Mouse (Mus musculus): ENCODE results near the gene Usp30. TPM values are rescaled to one million over a fixed set of nuclear protein-coding genes. Genes with fewer than 3 reads are reported as not detected.

Gene Usp30
- polyA plus RNA-seq, 1 experiment from 2014 or later: 12.9 TPM

- H3K4me3 ChIP-seq: no peak overlapping the region
- H3K9me3 ChIP-seq: 0 out of 2 replicates have a peak, but pooled peaks cover 2% of the 10 kb centered on the region
- H3K4me1 ChIP-seq: peaks cover 14% of the 10 kb centered on the region
- no peak overlapping the region for H3K27ac ChIP-seq (replicated peaks)
- H3K27me3 ChIP-seq (replicated peaks; ENCODE audit: low read depth, poor library complexity, severe bottlenecking): no peaks in the 10 kb centered on the region
- no peak for DNase-seq (ENCODE audit: low spot score)
- 91% methylated on average over 4 of the region's 4 CpGs for WGBS
- no peaks in the 10 kb centered on the region for H3K36me3 ChIP-seq (replicated peaks)
Measured at GRCm38 (mm10) chr5:114070858-114071257, 5.6 kb downstream of the Usp30 start.

GRCm38 (mm10) chr5:114072262-114072661 lies 7.0 kb downstream of the Usp30 start:
- H3K36me3 ChIP-seq (replicated peaks): no peaks in the 10 kb centered on the region
- peak; percentile 51 for DNase-seq (ENCODE audit: low spot score)
- H3K9me3 ChIP-seq: 0 out of 2 replicates have a peak, but pooled peaks cover 2% of the 10 kb centered on the region
- H3K27ac ChIP-seq (replicated peaks): peak overlapping the region; percentile 35; the same call in 1 of the 2 replicates
- H3K27me3 ChIP-seq (replicated peaks; ENCODE audit: low read depth, poor library complexity, severe bottlenecking): no peaks in the 10 kb centered on the region
- WGBS: 57% methylated on average over 2 of the region's 2 CpGs
- peaks cover 11% of the 10 kb centered on the region for H3K4me1 ChIP-seq
- no peak overlapping the region for H3K4me3 ChIP-seq

- no peaks in the 10 kb centered on the region for H3K9me3 ChIP-seq
- no peaks in the 10 kb centered on the region for H3K36me3 ChIP-seq (replicated peaks)
- 66% methylated on average over 8 of the region's 8 CpGs for WGBS
- H3K27ac ChIP-seq (replicated peaks): no peak overlapping the region
- H3K27me3 ChIP-seq (replicated peaks; ENCODE audit: low read depth, poor library complexity, severe bottlenecking): no peaks in the 10 kb centered on the region
- H3K4me1 ChIP-seq: peaks cover 8% of the 10 kb centered on the region
- no peak overlapping the region for H3K4me3 ChIP-seq
- no peak for DNase-seq (ENCODE audit: low spot score)
Measured at GRCm38 (mm10) chr5:114077009-114077408, 11.7 kb downstream of the Usp30 start.

- Histone ChIP-seq H3K4me1 (no peaks in the 10 kb centered on the region; the same call in 1 of the 2 replicates), H3K4me3 (no peak overlapping the region), H3K9me3 (no peaks in the 10 kb centered on the region), H3K36me3 (replicated peaks) (no peaks in the 10 kb centered on the region), H3K27ac (replicated peaks) (no peak overlapping the region), H3K27me3 (replicated peaks; ENCODE audit: low read depth, poor library complexity, severe bottlenecking) (peaks cover 3% of the 10 kb centered on the region)
- 80% methylated on average over 14 of the region's 14 CpGs for WGBS
- DNase-seq (ENCODE audit: low spot score): no peak
Measured at GRCm38 (mm10) chr5:114085501-114085900, 20.2 kb downstream of the Usp30 start.

GRCm38 (mm10) chr5:114087875-114088480 lies 22.7 kb downstream of the Usp30 start:
- H3K9me3 ChIP-seq: no peaks in the 10 kb centered on the region
- H3K36me3 ChIP-seq (replicated peaks): no peaks in the 10 kb centered on the region
- H3K27me3 ChIP-seq (replicated peaks; ENCODE audit: low read depth, poor library complexity, severe bottlenecking): peaks cover 21% of the 10 kb centered on the region
- H3K27ac ChIP-seq (replicated peaks): no peak overlapping the region
- no peak for DNase-seq (ENCODE audit: low spot score)
- H3K4me1 ChIP-seq: peaks cover 13% of the 10 kb centered on the region
- 76% methylated on average over 12 of the region's 12 CpGs for WGBS
- no peak overlapping the region for H3K4me3 ChIP-seq

- Histone ChIP-seq H3K9me3 (no peaks in the 10 kb centered on the region), H3K36me3 (replicated peaks) (no peaks in the 10 kb centered on the region), H3K4me3 (peak overlapping the region; percentile 49), H3K27me3 (replicated peaks; ENCODE audit: low read depth, poor library complexity, severe bottlenecking) (peaks cover 21% of the 10 kb centered on the region), H3K27ac (replicated peaks) (no peak overlapping the region), H3K4me1 (peaks cover 13% of the 10 kb centered on the region)
- DNase-seq (ENCODE audit: low spot score): no peak
- 18% methylated on average over 7 of the region's 7 CpGs for WGBS
Measured at GRCm38 (mm10) chr5:114090421-114091013, 25.3 kb downstream of the Usp30 start.

GRCm38 (mm10) chr5:114091057-114091807 lies 26.0 kb downstream of the Usp30 start, which contains the start of gene Svop:
Gene Svop (minus strand): TSS chr5:114091570.
- peak within 1 kb of the TSS; percentile 49 for H3K4me3 ChIP-seq
- H3K27ac ChIP-seq (replicated peaks): peak within 1 kb of the TSS; percentile 57
- WGBS: 2% methylated on average over 40 of the region's 40 CpGs
- peaks cover 13% of the 10 kb centered on the region for H3K4me1 ChIP-seq
- peak; percentile 92 for DNase-seq (ENCODE audit: low spot score)
- H3K36me3 ChIP-seq (replicated peaks): no peaks in the 10 kb centered on the region
- no peaks in the 10 kb centered on the region for H3K9me3 ChIP-seq
- H3K27me3 ChIP-seq (replicated peaks; ENCODE audit: low read depth, poor library complexity, severe bottlenecking): peaks cover 21% of the 10 kb centered on the region

- H3K4me3 ChIP-seq: peak overlapping the region; percentile 98
- H3K9me3 ChIP-seq: no peaks in the 10 kb centered on the region
- peaks cover 28% of the 10 kb centered on the region for H3K36me3 ChIP-seq (replicated peaks)
- peak overlapping the region; percentile 90 for H3K27ac ChIP-seq (replicated peaks)
- no peaks in the 10 kb centered on the region for H3K27me3 ChIP-seq (replicated peaks; ENCODE audit: low read depth, poor library complexity, severe bottlenecking)
- WGBS: 9% methylated on average over 37 of the region's 37 CpGs
- H3K4me1 ChIP-seq: peaks cover 19% of the 10 kb centered on the region
- DNase-seq (ENCODE audit: low spot score): peak; percentile 94
Measured at GRCm38 (mm10) chr5:114099709-114100389, 34.6 kb downstream of the Usp30 start.

- no peak for DNase-seq (ENCODE audit: low spot score)
- Histone ChIP-seq H3K9me3 (no peaks in the 10 kb centered on the region), H3K36me3 (replicated peaks) (peaks cover 34% of the 10 kb centered on the region), H3K4me3 (peak overlapping the region; percentile 98), H3K27me3 (replicated peaks; ENCODE audit: low read depth, poor library complexity, severe bottlenecking) (no peaks in the 10 kb centered on the region), H3K4me1 (peaks cover 19% of the 10 kb centered on the region), H3K27ac (replicated peaks) (peak overlapping the region; percentile 90)
- WGBS: 3% methylated on average over 64 of the region's 64 CpGs
Measured at GRCm38 (mm10) chr5:114100390-114101099, 35.3 kb downstream of the Usp30 start.

- Histone ChIP-seq H3K27me3 (replicated peaks; ENCODE audit: low read depth, poor library complexity, severe bottlenecking) (no peaks in the 10 kb centered on the region), H3K4me1 (peaks cover 19% of the 10 kb centered on the region), H3K27ac (replicated peaks) (no peak overlapping the region), H3K9me3 (no peaks in the 10 kb centered on the region), H3K36me3 (replicated peaks) (peaks cover 48% of the 10 kb centered on the region), H3K4me3 (no peak overlapping the region)
- 88% methylated on average over 4 of the region's 4 CpGs for WGBS
- no peak for DNase-seq (ENCODE audit: low spot score)
Measured at GRCm38 (mm10) chr5:114101873-114102272, 36.6 kb downstream of the Usp30 start.

- Histone ChIP-seq H3K4me1 (peaks cover 19% of the 10 kb centered on the region), H3K9me3 (no peaks in the 10 kb centered on the region), H3K36me3 (replicated peaks) (peaks cover 57% of the 10 kb centered on the region), H3K27me3 (replicated peaks; ENCODE audit: low read depth, poor library complexity, severe bottlenecking) (no peaks in the 10 kb centered on the region), H3K4me3 (no peak overlapping the region), H3K27ac (replicated peaks) (no peak overlapping the region)
- DNase-seq (ENCODE audit: low spot score): no peak
- 79% methylated on average over 1 of the region's 1 CpGs for WGBS
Measured at GRCm38 (mm10) chr5:114102807-114103206, 37.5 kb downstream of the Usp30 start.
